Mouse (Mus musculus): ENCODE results near the gene Gnptab.

- TF ChIP-seq MAX (IDR thresholded peaks at IDR 0.05; ENCODE audit: low read depth): no peak
- no peak for TF ChIP-seq POLR2A (IDR thresholded peaks at IDR 0.05; ENCODE audit: insufficient read length, low read depth)
- TF ChIP-seq USF1 (IDR thresholded peaks at IDR 0.05; ENCODE audit: low read depth): no peak
- TF ChIP-seq E2F4 (IDR thresholded peaks at IDR 0.05; ENCODE audit: insufficient read depth): no peak
- TF ChIP-seq POLR2AphosphoS2 (IDR thresholded peaks at IDR 0.05; ENCODE audit: insufficient read length, low read depth): no peak
- no peak for TF ChIP-seq CEBPB (IDR thresholded peaks at IDR 0.05; ENCODE audit: insufficient read depth, poor library complexity, severe bottlenecking)
Measured at GRCm38 (mm10) chr10:88351411-88352103, 27.4 kb upstream of the Gnptab start.

Data from myocyte (in vitro differentiated cells).